Mouse (Mus musculus): ENCODE data around the gene Prkrip1. TPM values are rescaled to one million over a fixed set of nuclear protein-coding genes. Genes with fewer than 3 reads are reported as not detected.

The Prkrip1 gene
- polyA plus RNA-seq, 1 experiment, result not detected

DNA sequence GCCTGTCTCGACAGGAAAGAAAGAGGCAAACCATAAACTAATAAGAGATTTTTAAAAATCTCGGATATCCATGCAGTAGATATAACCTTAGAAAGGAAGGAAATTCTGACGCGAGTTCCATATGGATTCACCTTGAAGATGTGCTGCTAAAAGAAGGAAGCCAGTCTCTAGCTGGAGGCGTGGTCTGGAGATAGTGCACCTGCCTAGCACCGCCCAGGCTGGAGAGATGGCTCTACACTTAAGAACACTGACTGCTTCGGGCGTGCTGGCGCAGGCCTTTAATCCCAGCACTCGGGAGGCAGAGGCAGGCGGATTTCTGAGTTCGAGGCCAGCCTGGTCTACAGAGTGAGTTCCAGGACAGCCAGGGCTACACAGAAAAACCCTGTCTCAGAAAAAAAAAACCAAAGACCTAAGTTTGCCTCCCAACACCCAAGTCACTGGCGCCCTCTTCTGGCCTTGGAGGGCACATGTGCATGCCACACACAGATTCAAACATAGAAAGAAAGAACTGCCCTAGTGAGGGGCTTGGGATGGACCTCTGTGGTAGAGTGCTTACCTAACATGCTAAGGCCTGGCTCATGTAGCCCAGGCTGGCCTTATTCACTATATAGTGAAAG is 61.0 kb downstream of the Prkrip1 start:
- Histone ChIP-seq H3K4me3 (ENCODE audit: insufficient read depth, low read depth, low read length) (no peak overlapping the region), H3K27ac (ENCODE audit: insufficient read depth, low read depth, low read length) (no peak overlapping the region), H3K4me1 (ENCODE audit: control insufficient read depth, insufficient read depth, low read length) (peaks cover 8% of the 10 kb centered on the region)
- TF ChIP-seq POLR2A (IDR thresholded peaks at IDR 0.05; ENCODE audit: insufficient read depth, low read depth, low read length) (no peak), CTCF (IDR thresholded peaks at IDR 0.05; ENCODE audit: insufficient read depth, low read depth, low read length) (0 out of 2 replicates have a peak, but pooled peaks have one; percentile 28)
- 75% methylated on average over 13 of the region's 13 CpGs for WGBS

DNA sequence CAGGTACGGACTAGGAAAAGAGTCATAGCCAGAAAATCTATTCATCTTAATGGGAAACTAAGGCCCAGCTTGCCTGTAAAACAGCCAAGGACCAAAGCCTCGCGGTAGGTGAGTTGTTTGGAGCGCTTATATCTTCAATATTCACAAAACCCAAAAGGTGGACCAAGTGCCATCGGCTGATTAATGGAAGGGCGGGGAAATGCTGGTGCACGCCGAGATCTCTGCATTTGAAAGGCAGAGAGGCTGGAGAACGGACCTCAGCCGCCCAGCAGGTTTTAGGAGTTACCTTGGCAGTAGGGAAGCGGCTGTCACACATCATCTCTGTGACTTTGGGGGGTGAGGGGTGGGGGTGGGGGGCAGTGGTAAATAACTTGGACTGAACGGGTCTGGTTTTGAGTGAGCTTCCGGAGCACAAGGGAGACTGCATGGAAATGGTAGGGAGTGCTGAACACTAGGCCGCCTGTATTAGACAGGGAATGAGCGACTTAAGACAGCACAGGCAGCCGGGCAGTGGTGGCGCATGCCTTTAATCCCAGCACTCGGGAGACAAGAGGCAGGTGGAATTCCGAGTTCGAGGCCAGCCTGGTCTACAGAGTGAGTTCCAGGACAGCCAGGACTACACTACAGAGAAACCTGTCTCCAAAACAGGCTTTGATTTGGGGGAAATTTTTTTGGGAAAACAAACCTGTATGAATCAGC is 62.3 kb downstream of the Prkrip1 start:
- 6% methylated on average over 20 of the region's 20 CpGs for WGBS
- H3K27ac ChIP-seq (ENCODE audit: insufficient read depth, low read depth, low read length), result no peak overlapping the region

DNA sequence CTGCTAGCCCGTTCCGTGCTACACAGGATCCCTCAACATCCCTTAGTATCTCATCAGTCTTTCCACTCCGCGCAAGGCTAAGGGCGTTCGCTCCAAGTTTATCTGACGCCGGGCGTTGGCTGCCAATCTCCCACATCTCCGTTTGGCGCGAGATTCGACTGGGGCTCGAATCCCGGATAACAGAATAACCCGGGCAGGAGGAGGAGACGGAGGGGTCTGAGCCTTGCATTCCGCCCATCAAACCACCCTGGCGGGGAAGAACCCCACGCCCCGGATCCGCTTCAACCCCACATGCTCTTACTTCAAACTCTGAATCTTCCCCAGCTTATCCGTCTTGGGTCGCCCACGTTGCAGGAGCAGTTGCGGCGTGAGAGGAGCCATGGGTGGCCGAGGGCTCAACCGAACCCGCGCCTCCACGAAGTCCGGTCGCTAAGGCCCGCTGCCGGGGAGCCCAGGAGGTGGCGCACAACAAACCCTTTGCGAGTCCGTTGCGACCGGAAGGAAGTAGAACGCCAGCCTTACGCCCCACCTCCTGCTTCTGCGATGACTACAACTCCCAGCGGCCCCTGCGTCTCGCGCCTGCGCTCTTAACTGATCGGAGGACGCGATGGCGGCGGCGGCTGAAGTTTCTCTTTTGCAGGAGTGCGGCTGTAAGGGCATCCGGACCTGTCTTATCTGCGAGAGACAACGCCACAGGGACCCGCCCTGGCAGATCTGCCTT is 63.0 kb downstream of the Prkrip1 start, which contains the start of the genes Lrwd1 and Alkbh4:
Lrwd1 (minus strand) TSS at position 504 of the 721 bp plus-strand sequence.
Alkbh4 (plus strand) TSS at position 576 of the 721 bp plus-strand sequence.
- TF ChIP-seq POLR2A (IDR thresholded peaks at IDR 0.05; ENCODE audit: insufficient read depth, low read depth, low read length) (peak; percentile 62), CTCF (IDR thresholded peaks at IDR 0.05; ENCODE audit: insufficient read depth, low read depth, low read length) (peak; percentile 51)
- under 1% methylated on average over 60 of the region's 60 CpGs for WGBS

More for the DNA sequence above, 62.3 kb downstream of the Prkrip1 start:
- Histone ChIP-seq H3K4me1 (ENCODE audit: control insufficient read depth, insufficient read depth, low read length) (peaks cover 8% of the 10 kb centered on the region), H3K4me3 (ENCODE audit: insufficient read depth, low read depth, low read length) (peak overlapping the region; percentile 74)
- TF ChIP-seq POLR2A (IDR thresholded peaks at IDR 0.05; ENCODE audit: insufficient read depth, low read depth, low read length), result no peak; the same call in 1 of the 2 replicates
- no peak for TF ChIP-seq CTCF (IDR thresholded peaks at IDR 0.05; ENCODE audit: insufficient read depth, low read depth, low read length)

More for the DNA sequence above, 63.0 kb downstream of the Prkrip1 start, which contains the start of the genes Lrwd1 and Alkbh4:
- Histone ChIP-seq H3K4me3 (ENCODE audit: insufficient read depth, low read depth, low read length) (peak within 1 kb of the TSS; percentile 74), H3K4me1 (ENCODE audit: control insufficient read depth, insufficient read depth, low read length) (peaks cover 8% of the 10 kb centered on the region), H3K27ac (ENCODE audit: insufficient read depth, low read depth, low read length) (no peak within 1 kb of the TSS)

Other genes with a start within 250 kb of the Prkrip1 start
- not detected in 2 replicates for gene Ssc4d, start 224.4 kb downstream of the Prkrip1 start, polyA plus RNA-seq (2012; ENCODE audit: insufficient read depth, insufficient read length, low replicate concordance, missing spikeins)
- gene Zp3, start 218.9 kb downstream of the Prkrip1 start, polyA plus RNA-seq (2012; ENCODE audit: insufficient read depth, insufficient read length, low replicate concordance, missing spikeins), result not detected in 2 replicates
- gene Dtx2, start 204.2 kb downstream of the Prkrip1 start, polyA plus RNA-seq (2012; ENCODE audit: insufficient read depth, insufficient read length, low replicate concordance, missing spikeins), result not detected in 2 replicates
- gene Upk3b, start 160.5 kb downstream of the Prkrip1 start, polyA plus RNA-seq (2012; ENCODE audit: insufficient read depth, insufficient read length, low replicate concordance, missing spikeins), result not detected in 2 replicates
- not detected in 2 replicates for gene Upk3bl, start 144.5 kb downstream of the Prkrip1 start, polyA plus RNA-seq (2012; ENCODE audit: insufficient read depth, insufficient read length, low replicate concordance, missing spikeins)
- not detected in 2 replicates for gene Rasa4, start 115.0 kb downstream of the Prkrip1 start, polyA plus RNA-seq (2012; ENCODE audit: insufficient read depth, insufficient read length, low replicate concordance, missing spikeins)
- gene Polr2j, start 82.3 kb downstream of the Prkrip1 start, polyA plus RNA-seq (2012; ENCODE audit: insufficient read depth, insufficient read length, low replicate concordance, missing spikeins), result not detected in 2 replicates
- not detected in 2 replicates for gene Lrwd1, start 62.9 kb downstream of the Prkrip1 start, polyA plus RNA-seq (2012; ENCODE audit: insufficient read depth, insufficient read length, low replicate concordance, missing spikeins)
- gene Alkbh4, start 62.8 kb downstream of the Prkrip1 start, polyA plus RNA-seq (2012; ENCODE audit: insufficient read depth, insufficient read length, low replicate concordance, missing spikeins), result not detected in 2 replicates
- not detected in 2 replicates for gene Orai2, start 28.2 kb downstream of the Prkrip1 start, polyA plus RNA-seq (2012; ENCODE audit: insufficient read depth, insufficient read length, low replicate concordance, missing spikeins)
- not detected in 2 replicates for gene Sh2b2, start 47.6 kb upstream of the Prkrip1 start, polyA plus RNA-seq (2012; ENCODE audit: insufficient read depth, insufficient read length, low replicate concordance, missing spikeins)

All from olfactory bulb, adult 2 months (tissue).